Mouse (Mus musculus) CH12.LX (cell line): Measurements from ENCODE around the gene Spsb2. TPM values are rescaled to one million over a fixed set of nuclear protein-coding genes. Genes with fewer than 3 reads are reported as not detected.
"Not testable (repeated sequence)": the region's sequence is repeated elsewhere in the genome, so short reads cannot be mapped to it uniquely, and the experiment has no call there.

Experiments
- DNase-seq: peaks from one replicate; pipeline ENCODE4 v3.0.0-alpha.2; 2013; ENCODE audit errors: extremely low read depth
- H3K27ac ChIP-seq: 2 replicates; pipeline ENCODE4 v1.5.1; 2012; ENCODE audit warnings: low read depth, mild to moderate bottlenecking, control low read depth, moderate library complexity; ENCODE audit not compliant: insufficient read depth
- H3K27me3 ChIP-seq: replicated peaks from 2 replicates; pipeline ENCODE3; 2012; ENCODE audit warnings: inconsistent platforms
- H3K36me3 ChIP-seq, 2 experiments: replicated peaks in 1 of 2; 2 replicates each; pipeline versions ENCODE3 to v1.6.1; 2012; ENCODE audit warnings: inconsistent platforms in 1 of 2, low read length in 1 of 2, mild to moderate bottlenecking in 1 of 2, mixed read lengths in 1 of 2, moderate library complexity in 1 of 2; ENCODE audit not compliant: control insufficient read depth in 1 of 2, insufficient read depth in 1 of 2
- H3K4me1 ChIP-seq, 2 experiments: 2 replicates each; pipeline ENCODE4 v1.6.1; 2012; ENCODE audit warnings: inconsistent platforms in 1 of 2, moderate library complexity in 1 of 2; ENCODE audit not compliant: insufficient read depth in 2 of 2, control insufficient read depth in 1 of 2
- H3K4me2 ChIP-seq: 2 replicates; pipeline ENCODE4 v1.6.1; 2012; ENCODE audit warnings: low read depth, mild to moderate bottlenecking, control low read depth; ENCODE audit not compliant: poor library complexity, insufficient read depth, severe bottlenecking
- H3K4me3 ChIP-seq, 3 experiments: fragments of 150-350 bp in 1 of 3; sonication (generic) in 1 of 3; replicated peaks in 1 of 3; 2 replicates each; pipeline versions ENCODE3 to v1.5.1; 2011 to 2012; ENCODE audit warnings: low read depth in 2 of 3, low read length in 2 of 3, mild to moderate bottlenecking in 2 of 3, moderate library complexity in 2 of 3, control low read depth in 1 of 3, improper control_type of control experiment in 1 of 3, inconsistent platforms in 1 of 3, mixed read lengths in 1 of 3; ENCODE audit not compliant: poor library complexity in 1 of 3
- H3K79me2 ChIP-seq: replicated peaks from 2 replicates; pipeline ENCODE4 v1.6.1; 2012; ENCODE audit warnings: mild to moderate bottlenecking, moderate library complexity; ENCODE audit not compliant: control insufficient read depth, poor library complexity, insufficient read depth, severe bottlenecking; ENCODE audit errors: extremely low read depth
- H3K9ac ChIP-seq: 2 replicates; pipeline ENCODE4 v1.6.1; 2012; ENCODE audit warnings: low read depth, mild to moderate bottlenecking, control low read depth, moderate library complexity; ENCODE audit not compliant: insufficient read depth
- H3K9me3 ChIP-seq: replicated peaks from 2 replicates; pipeline ENCODE3; 2012; ENCODE audit warnings: low read length, inconsistent platforms, mixed read lengths
- CTCF ChIP-seq, 2 experiments: IDR thresholded peaks in 1 of 2; conservative IDR thresholded peaks in 1 of 2; 2 replicates each; pipeline ENCODE4 v1.5.1; 2011 to 2012; ENCODE audit warnings: low read depth in 2 of 2, low read length in 2 of 2, improper control_type of control experiment in 1 of 2, inconsistent platforms in 1 of 2, mild to moderate bottlenecking in 1 of 2, moderate library complexity in 1 of 2
- HCFC1 ChIP-seq: IDR thresholded peaks from 2 replicates; pipeline ENCODE4 v1.6.1; 2012; ENCODE audit warnings: low read depth, mild to moderate bottlenecking, inconsistent platforms, low read length, improper control_type of control experiment
- IRF4 ChIP-seq: IDR thresholded peaks from 2 replicates; pipeline ENCODE4 v1.6.1; 2014; ENCODE audit warnings: low read depth, mild to moderate bottlenecking, inconsistent platforms, low read length, improper control_type of control experiment
- JUND ChIP-seq: conservative IDR thresholded peaks from 2 replicates; pipeline ENCODE4 v1.6.1; 2011; ENCODE audit warnings: low read depth, low read length, improper control_type of control experiment
- MAFK ChIP-seq: IDR thresholded peaks from 2 replicates; pipeline ENCODE4 v1.6.1; 2011; ENCODE audit warnings: low read length, improper control_type of control experiment; ENCODE audit not compliant: insufficient replicate concordance
- MEF2A ChIP-seq: IDR thresholded peaks from 2 replicates; pipeline ENCODE4 v1.6.1; 2014; ENCODE audit warnings: low read depth, mild to moderate bottlenecking, inconsistent platforms, low read length, improper control_type of control experiment, borderline replicate concordance
- MXI1 ChIP-seq: IDR thresholded peaks from 2 replicates; pipeline ENCODE4 v1.6.1; 2011; ENCODE audit warnings: mild to moderate bottlenecking, low read depth, low read length, improper control_type of control experiment
- PAX5 ChIP-seq: IDR thresholded peaks from 2 replicates; pipeline ENCODE4 v1.6.1; 2012; ENCODE audit warnings: low read length, inconsistent platforms, mixed read lengths
- POLR2A ChIP-seq: IDR thresholded peaks from 2 replicates; pipeline ENCODE4 v1.6.1; 2011; ENCODE audit warnings: low read depth, mild to moderate bottlenecking, improper control_type of control experiment, low read length
- POLR2AphosphoS2 ChIP-seq: IDR thresholded peaks from 2 replicates; pipeline ENCODE4 v1.6.1; 2011; ENCODE audit warnings: low read depth, low read length, improper control_type of control experiment
- SIN3A ChIP-seq: IDR thresholded peaks from 2 replicates; pipeline ENCODE4 v1.6.1; 2012; ENCODE audit warnings: low read length, improper control_type of control experiment, inconsistent platforms
- SMC3 ChIP-seq: IDR thresholded peaks from 2 replicates; pipeline ENCODE4 v1.6.1; 2011; ENCODE audit warnings: low read depth, low read length, improper control_type of control experiment
- TBP ChIP-seq: conservative IDR thresholded peaks from 2 replicates; pipeline ENCODE4 v1.6.1; 2011; ENCODE audit warnings: low read depth, low read length, improper control_type of control experiment
- USF1 ChIP-seq: IDR thresholded peaks from 2 replicates; pipeline ENCODE4 v1.6.1; 2014; ENCODE audit warnings: low read depth, mild to moderate bottlenecking, inconsistent platforms, low read length, improper control_type of control experiment
- ZC3H11A ChIP-seq: IDR thresholded peaks from 2 replicates; pipeline ENCODE4 v1.6.1; 2012; ENCODE audit warnings: low read depth, mild to moderate bottlenecking, inconsistent platforms, low read length, improper control_type of control experiment
- ZMIZ1 ChIP-seq: IDR thresholded peaks from 2 replicates; pipeline ENCODE4 v1.6.1; 2012; ENCODE audit warnings: low read depth, mild to moderate bottlenecking, inconsistent platforms, low read length, improper control_type of control experiment
- dilution Hi-C: fragments of 300-500 bp; cut with MboI; formaldehyde crosslinking; loops from 2 replicates; pipeline ENCODE4 v1.14.3; 2020; ENCODE audit warnings: low sequenced_read_pairs; ENCODE audit not compliant: extremely low pct_unique_long_range_greater_than_20kb, extremely low pct_ligation_motif_present
- in situ Hi-C: fragments of 300-500 bp; cut with MboI; formaldehyde crosslinking; loops from 3 replicates; pipeline ENCODE4 v1.14.3; 2019; ENCODE audit warnings: low sequenced_read_pairs, low pct_ligation_motif_present, low pct_unique_long_range_greater_than_20kb, mixed read lengths
- polyA plus RNA-seq: library from polyadenylated mRNA; unstranded; fragments of >175 nt; gene quantifications from 2 replicates; pipeline ENCODE4 v1.2.1, GENCODE M21; 2012; ENCODE audit warnings: low read depth; ENCODE audit not compliant: insufficient read length
- total RNA-seq, 2 experiments: library from RNA; depleted of rRNA; stranded (reverse); fragments of 300-350 nt in 1 of 2; fragments of >200 nt in 1 of 2; gene quantifications; 2 replicates each; pipeline ENCODE4 v1.2.3; 2012 to 2014

Spsb2 gene
- total and polyA plus RNA-seq, 3 experiments, result 2.4 to 3.3 TPM; not detected in 1

GRCm38 (mm10) chr6:124809775-124810538 lies 1.5 kb downstream of the Spsb2 start:
- in situ Hi-C loops, result no loop called here
- TF ChIP-seq TBP (no peak), POLR2AphosphoS2 (peak; percentile 87), HCFC1 (no peak), USF1 (no peak), ZC3H11A (no peak), SIN3A (no peak), POLR2A (peak; percentile 33; the same call in 1 of the 2 replicates), ZMIZ1 (peak; percentile 1; the same call in 1 of the 2 replicates), IRF4 (no peak), JUND (no peak), MXI1 (no peak), CTCF (conservative IDR thresholded peaks at IDR 0.05 in 1 of 2, IDR thresholded peaks at IDR 0.05 in 1 of 2; ENCODE audit: low read depth in 2 of 2, low read length in 2 of 2) (no peak), SMC3 (no peak)
- Histone ChIP-seq H3K4me2 (no peak overlapping the region), H3K4me1 (peaks cover 5 to 54% of the 10 kb centered on the region in 2 experiments), H3K36me3 (peaks cover 24 to 58% of the 10 kb centered on the region in 2 experiments), H3K27me3 (no peaks in the 10 kb centered on the region), H3K9me3 (no peaks in the 10 kb centered on the region), H3K79me2 (peaks cover 23% of the 10 kb centered on the region), H3K4me3 (no peak overlapping the region), H3K27ac (no peak overlapping the region), H3K9ac (no peak overlapping the region)
- DNase-seq, result no peak
- dilution Hi-C loops, result no loop called here

GRCm38 (mm10) chr6:124810566-124811402 lies 2.3 kb downstream of the Spsb2 start:
- in situ Hi-C loops, DNase-seq, H3K9ac ChIP-seq, H3K27ac ChIP-seq, H3K4me3 ChIP-seq, H3K27me3 ChIP-seq, H3K4me2 ChIP-seq, dilution Hi-C loops, H3K9me3 ChIP-seq: not testable (repeated sequence)
- Histone ChIP-seq H3K79me2 (peaks cover 23% of the 10 kb centered on the region), H3K36me3 (peaks cover 32 to 66% of the 10 kb centered on the region in 2 experiments), H3K4me1 (peaks cover 5 to 48% of the 10 kb centered on the region in 2 experiments)

- TF ChIP-seq PAX5 (no peak), MEF2A (no peak), MAFK (no peak)
- in situ Hi-C loops (no loop called here), dilution Hi-C loops (no loop called here)
- H3K4me1 ChIP-seq, result peaks cover 5 to 43% of the 10 kb centered on the region in 2 experiments
- no peaks in the 10 kb centered on the region for H3K9me3 ChIP-seq
- H3K4me2 ChIP-seq, result no peak overlapping the region
- no peak overlapping the region for H3K4me3 ChIP-seq
- peaks cover 23% of the 10 kb centered on the region for H3K79me2 ChIP-seq
- no peak overlapping the region for H3K9ac ChIP-seq
- H3K27ac ChIP-seq, result no peak overlapping the region
- DNase-seq, result no peak
- no peaks in the 10 kb centered on the region for H3K27me3 ChIP-seq
- peaks cover 37 to 72% of the 10 kb centered on the region in 2 experiments for H3K36me3 ChIP-seq
Observed at GRCm38 (mm10) chr6:124811403-124811665, 2.9 kb downstream of the Spsb2 start.
